Mouse (Mus musculus) kidney, embryonic 15.5 days (tissue): Measurements from ENCODE around the gene Oas1h. TPM values are rescaled to one million over a fixed set of nuclear protein-coding genes. Genes with fewer than 3 reads are reported as not detected.
"Not testable (repeated sequence)": the region's sequence is repeated elsewhere in the genome, so short reads cannot be mapped to it uniquely, and the experiment has no call there.

ENCODE experiments used
- ATAC-seq: fragments of 200-750 bp; cut with Nextera tagmentation; replicated peaks from 2 replicates; pipeline ENCODE4 v1.8.0; 2017; ENCODE audit warnings: moderate TSS enrichment; ENCODE audit not compliant: low FRiP score
- H3K27ac ChIP-seq: fragments of 300-500 bp; sonication (generic); 2 replicates; pipeline ENCODE4 v1.5.1; 2015; ENCODE audit warnings: mild to moderate bottlenecking, inconsistent platforms
- H3K27me3 ChIP-seq: fragments of 300-500 bp; sonication (generic); 2 replicates; pipeline ENCODE4 v1.6.1; 2015; ENCODE audit warnings: inconsistent platforms
- H3K36me3 ChIP-seq: fragments of 300-500 bp; sonication (generic); 2 replicates; pipeline ENCODE4 v1.6.1; 2015; ENCODE audit warnings: inconsistent platforms
- H3K4me1 ChIP-seq: fragments of 300-500 bp; sonication (generic); 2 replicates; pipeline ENCODE4 v1.6.1; 2015; ENCODE audit warnings: inconsistent platforms
- H3K4me2 ChIP-seq: fragments of 300-500 bp; sonication (generic); 2 replicates; pipeline ENCODE4 v1.6.1; 2015; ENCODE audit warnings: moderate library complexity, mild to moderate bottlenecking, inconsistent platforms
- H3K4me3 ChIP-seq: fragments of 300-500 bp; sonication (generic); replicated peaks from 2 replicates; pipeline ENCODE4 v1.5.1; 2015; ENCODE audit warnings: mild to moderate bottlenecking, inconsistent platforms
- H3K9ac ChIP-seq: fragments of 300-500 bp; sonication (generic); 2 replicates; pipeline ENCODE4 v1.6.1; 2015; ENCODE audit warnings: mild to moderate bottlenecking, inconsistent platforms
- H3K9me3 ChIP-seq: fragments of 300-500 bp; sonication (generic); replicated peaks from 2 replicates; pipeline ENCODE4 v1.6.1; 2016; ENCODE audit warnings: inconsistent platforms
- WGBS: fragments of 180-500 bp; shearing (Covaris S2); methylation state at CpG from one replicate; pipeline ENCODE4 v1.1.7; 2015; ENCODE audit warnings: mixed read lengths; 5-methylcytosine and 5-hydroxymethylcytosine counted together
- polyA plus RNA-seq: library from polyadenylated mRNA; unstranded; fragments of >200 nt; fragmentation: Nextera tagmentation; extraction: Ambion mirVana; gene quantifications from 2 replicates; pipeline ENCODE4 v1.2.1, GENCODE M21; 2015

The Oas1h gene
- polyA plus RNA-seq, 1 experiment from 2014 or later = not detected

GRCm38 (mm10) chr5:120888294-120888815 lies 27.1 kb downstream of the Oas1h start:
- not testable (repeated sequence) for H3K27ac ChIP-seq, H3K9ac ChIP-seq, H3K9me3 ChIP-seq, H3K4me1 ChIP-seq, H3K4me3 ChIP-seq, ATAC-seq, H3K36me3 ChIP-seq, H3K4me2 ChIP-seq, H3K27me3 ChIP-seq
- WGBS = 50% methylated on average over 4 of the region's 4 CpGs

DNA sequence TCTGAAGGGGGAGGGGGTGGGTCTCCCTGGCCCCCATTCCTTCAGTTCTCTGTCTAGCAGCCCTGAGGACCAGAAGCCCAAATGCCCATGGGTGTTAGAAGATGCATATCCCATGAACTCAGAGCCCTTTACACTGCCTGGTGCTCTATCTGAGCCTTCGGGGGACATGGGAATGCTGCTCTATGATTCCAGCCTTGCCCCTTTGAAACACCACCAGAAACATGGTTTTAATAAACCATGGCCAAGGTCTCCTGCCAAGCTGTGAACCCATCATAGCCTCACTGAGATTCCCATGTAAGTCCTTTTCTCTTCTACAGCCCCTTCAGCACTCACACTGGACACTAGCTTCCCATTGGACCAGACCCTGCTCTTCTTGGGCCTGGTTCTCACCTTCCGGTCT lies 28.8 kb downstream of the Oas1h start:
- H3K4me2 ChIP-seq = no peak overlapping the region
- no peak overlapping the region for H3K27ac ChIP-seq
- no peaks in the 10 kb centered on the region for H3K4me1 ChIP-seq
- 86% methylated on average over 2 of the region's 2 CpGs for WGBS
- no peaks in the 10 kb centered on the region for H3K9me3 ChIP-seq
- H3K27me3 ChIP-seq = no peaks in the 10 kb centered on the region
- no peak for ATAC-seq
- H3K4me3 ChIP-seq = no peak overlapping the region
- H3K9ac ChIP-seq = no peak overlapping the region
- H3K36me3 ChIP-seq = no peaks in the 10 kb centered on the region

GRCm38 (mm10) chr5:120890991-120891390 lies 29.8 kb downstream of the Oas1h start:
- H3K9ac ChIP-seq = no peak overlapping the region
- WGBS = 63% methylated on average over 3 of the region's 3 CpGs
- ATAC-seq = no peak
- H3K4me2 ChIP-seq = no peak overlapping the region
- H3K36me3 ChIP-seq = no peaks in the 10 kb centered on the region
- no peaks in the 10 kb centered on the region for H3K27me3 ChIP-seq
- no peak overlapping the region for H3K4me3 ChIP-seq
- no peaks in the 10 kb centered on the region for H3K4me1 ChIP-seq
- no peak overlapping the region for H3K27ac ChIP-seq
- no peaks in the 10 kb centered on the region for H3K9me3 ChIP-seq

DNA sequence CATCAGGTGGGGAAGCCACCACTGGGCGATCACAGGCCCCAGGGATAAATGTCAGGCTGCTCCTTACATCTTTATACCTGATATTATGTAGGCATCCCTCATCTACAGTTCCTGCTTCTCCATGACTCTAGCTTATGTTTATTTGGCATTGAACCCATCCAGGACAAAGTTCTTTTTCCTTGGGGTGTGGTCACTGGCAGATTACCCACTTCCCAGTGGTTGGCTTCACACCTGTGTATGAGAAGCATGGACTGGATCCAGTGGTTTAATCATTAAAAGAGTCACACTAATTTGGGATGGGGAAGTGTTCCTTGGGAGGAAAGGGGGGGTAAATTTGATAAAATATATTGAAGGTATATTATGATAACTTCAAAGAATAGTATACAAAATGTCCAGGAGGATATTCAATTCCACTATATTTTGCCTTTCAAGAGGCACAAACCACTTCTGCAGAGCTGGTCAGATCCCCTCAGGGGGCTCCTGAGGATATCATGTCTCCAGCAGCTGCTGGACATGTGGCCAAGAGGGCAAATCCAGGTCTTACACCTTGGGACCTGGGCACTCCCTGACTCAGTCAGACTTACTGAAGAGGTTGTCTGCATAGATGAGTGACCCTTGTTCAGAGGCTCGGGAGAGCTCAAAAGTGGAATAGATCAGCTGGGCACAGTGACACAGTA lies 30.5 kb downstream of the Oas1h start:
- WGBS = 81% methylated on average over 2 of the region's 2 CpGs

GRCm38 (mm10) chr5:120892243-120892660 lies 31.0 kb downstream of the Oas1h start:
- Histone ChIP-seq H3K9ac (no peak overlapping the region), H3K27ac (no peak overlapping the region), H3K4me1 (no peaks in the 10 kb centered on the region), H3K27me3 (no peaks in the 10 kb centered on the region), H3K4me2 (no peak overlapping the region), H3K4me3 (no peak overlapping the region), H3K36me3 (no peaks in the 10 kb centered on the region), H3K9me3 (no peaks in the 10 kb centered on the region)
- no peak for ATAC-seq
- 35% methylated on average over 2 of the region's 2 CpGs for WGBS

More for the DNA sequence above, 30.5 kb downstream of the Oas1h start:
- H3K27ac ChIP-seq, H3K36me3 ChIP-seq, H3K9me3 ChIP-seq, H3K4me1 ChIP-seq, H3K27me3 ChIP-seq, H3K4me3 ChIP-seq, H3K9ac ChIP-seq, H3K4me2 ChIP-seq, ATAC-seq: not testable (repeated sequence)

GRCm38 (mm10) chr5:120893866-120894265 lies 32.6 kb downstream of the Oas1h start:
- not testable (repeated sequence) for H3K9ac ChIP-seq, H3K27me3 ChIP-seq, H3K4me1 ChIP-seq, H3K4me2 ChIP-seq, H3K36me3 ChIP-seq, H3K4me3 ChIP-seq, ATAC-seq, H3K9me3 ChIP-seq, H3K27ac ChIP-seq
- WGBS = 93% methylated on average over 4 of the region's 4 CpGs

- WGBS = 78% methylated on average over 2 of the region's 2 CpGs
- H3K9me3 ChIP-seq, H3K4me3 ChIP-seq, H3K4me1 ChIP-seq, ATAC-seq, H3K9ac ChIP-seq, H3K27ac ChIP-seq, H3K36me3 ChIP-seq, H3K27me3 ChIP-seq, H3K4me2 ChIP-seq: not testable (repeated sequence)
These were observed 33.5 kb downstream of the Oas1h start for GRCm38 (mm10) chr5:120894692-120895091.

DNA sequence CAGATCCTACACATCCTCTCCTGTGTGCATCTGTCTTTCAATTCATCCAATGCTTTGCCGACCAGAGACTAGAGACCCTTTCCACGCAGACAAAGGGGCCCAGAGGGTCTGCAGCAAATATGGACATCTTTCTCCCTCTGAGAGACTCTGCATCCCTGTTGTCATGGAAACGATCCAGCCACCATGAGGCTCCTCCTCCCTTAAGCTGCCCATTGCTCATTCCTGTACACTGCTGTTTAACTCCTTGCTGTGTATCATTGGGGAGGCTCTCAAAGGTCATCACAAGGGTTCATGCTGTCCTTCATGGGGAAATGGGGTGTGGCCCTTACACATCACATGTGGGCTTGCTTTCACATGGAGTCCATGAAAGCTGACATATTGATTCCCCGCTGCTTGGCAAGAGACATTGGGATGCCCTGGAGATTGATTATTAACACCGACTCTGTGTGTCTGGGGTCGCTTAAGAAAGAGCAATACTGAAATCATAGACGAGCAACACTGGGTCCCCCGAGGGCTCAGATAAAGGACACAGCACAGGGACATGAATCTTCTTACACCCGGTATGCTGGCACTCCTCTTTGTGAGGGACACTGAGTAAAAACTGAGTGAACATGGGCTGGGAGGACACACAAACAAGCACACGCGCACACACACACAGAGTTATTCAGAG lies 34.1 kb downstream of the Oas1h start:
- Histone ChIP-seq H3K4me1 (no peaks in the 10 kb centered on the region), H3K9me3 (no peaks in the 10 kb centered on the region), H3K4me2 (no peak overlapping the region), H3K9ac (no peak overlapping the region), H3K4me3 (no peak overlapping the region), H3K27ac (no peak overlapping the region), H3K27me3 (no peaks in the 10 kb centered on the region), H3K36me3 (no peaks in the 10 kb centered on the region)
- 87% methylated on average over 11 of the region's 11 CpGs for WGBS
- no peak for ATAC-seq

- Histone ChIP-seq H3K4me2 (no peak overlapping the region), H3K9ac (no peak overlapping the region), H3K4me1 (no peaks in the 10 kb centered on the region), H3K27ac (no peak overlapping the region), H3K4me3 (no peak overlapping the region), H3K9me3 (no peaks in the 10 kb centered on the region), H3K36me3 (no peaks in the 10 kb centered on the region), H3K27me3 (no peaks in the 10 kb centered on the region)
- WGBS = 88% methylated on average over 6 of the region's 6 CpGs
- ATAC-seq = no peak
These were observed 37.1 kb downstream of the Oas1h start for GRCm38 (mm10) chr5:120898307-120898706.

DNA sequence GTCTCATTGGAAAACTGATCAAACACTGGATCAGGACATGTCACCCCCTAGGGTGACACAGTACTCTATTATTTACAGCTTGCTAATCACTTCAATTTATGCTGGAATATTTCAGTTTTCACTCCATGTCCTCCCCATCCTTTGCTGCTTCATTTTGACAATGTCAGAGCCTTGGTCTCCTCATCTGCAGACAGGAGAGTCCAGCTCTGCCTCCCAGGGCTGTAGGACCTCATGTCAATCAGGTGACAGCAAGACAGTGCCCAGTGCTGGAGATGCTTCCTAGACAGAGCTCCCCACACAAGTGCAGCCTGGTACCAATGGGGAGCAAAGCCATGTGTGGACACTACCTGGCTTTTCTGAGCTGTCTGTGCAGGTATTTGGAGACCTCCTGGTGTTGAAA lies 37.5 kb downstream of the Oas1h start:
- H3K4me3 ChIP-seq = no peak overlapping the region
- H3K9ac ChIP-seq = no peak overlapping the region
- no peak overlapping the region for H3K4me2 ChIP-seq
- no peaks in the 10 kb centered on the region for H3K36me3 ChIP-seq
- no peak overlapping the region for H3K27ac ChIP-seq
- no peaks in the 10 kb centered on the region for H3K4me1 ChIP-seq
- no peaks in the 10 kb centered on the region for H3K27me3 ChIP-seq
- no peaks in the 10 kb centered on the region for H3K9me3 ChIP-seq
- ATAC-seq = no peak

DNA sequence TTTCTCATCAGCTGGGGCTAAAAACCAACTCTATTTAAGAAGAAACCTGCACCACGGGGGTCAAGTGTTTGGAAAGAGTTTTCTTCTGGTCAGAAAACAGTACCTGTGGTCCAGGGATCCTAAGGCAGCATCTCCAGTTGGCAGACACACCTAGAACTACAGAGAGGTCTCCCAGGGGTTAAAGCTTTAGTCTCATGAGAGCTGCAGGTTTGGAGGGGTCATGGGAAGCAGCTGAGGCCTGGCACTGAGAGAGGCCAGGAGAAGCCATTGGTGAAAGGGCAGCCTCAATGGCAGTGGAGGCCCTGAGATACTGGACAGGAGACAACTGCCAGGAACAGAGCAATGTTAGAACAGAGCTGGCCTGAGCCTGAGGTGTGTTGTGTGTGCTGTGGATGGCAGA lies 39.4 kb downstream of the Oas1h start:
- H3K4me2 ChIP-seq = no peak overlapping the region
- no peaks in the 10 kb centered on the region for H3K4me1 ChIP-seq
- H3K36me3 ChIP-seq = no peaks in the 10 kb centered on the region
- H3K4me3 ChIP-seq = no peak overlapping the region
- no peaks in the 10 kb centered on the region for H3K9me3 ChIP-seq
- no peak overlapping the region for H3K9ac ChIP-seq
- no peak overlapping the region for H3K27ac ChIP-seq
- H3K27me3 ChIP-seq = no peaks in the 10 kb centered on the region
- WGBS = 76% methylated on average over 1 of the region's 1 CpGs
- no peak for ATAC-seq

DNA sequence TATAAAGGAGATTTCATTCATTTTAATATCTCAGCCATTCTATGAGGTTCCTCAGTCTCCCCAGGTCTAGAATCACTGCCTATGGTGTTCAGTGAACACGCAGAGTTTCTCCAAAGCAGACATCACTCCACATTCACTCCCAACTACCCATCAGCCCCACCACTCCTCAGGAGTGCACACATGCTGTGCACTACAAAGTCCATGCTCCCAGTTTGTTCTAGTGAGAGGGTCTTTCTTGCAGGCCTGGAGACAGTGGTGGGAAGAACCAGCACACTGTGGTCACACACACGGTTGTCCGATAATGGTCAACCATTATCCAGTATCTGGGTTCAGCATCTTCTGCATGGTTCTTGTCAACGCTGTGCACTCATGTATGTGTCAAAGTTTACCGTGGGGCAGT lies 40.8 kb downstream of the Oas1h start:
- no peak overlapping the region for H3K4me3 ChIP-seq
- H3K9me3 ChIP-seq = no peaks in the 10 kb centered on the region
- H3K4me1 ChIP-seq = no peaks in the 10 kb centered on the region
- 86% methylated on average over 5 of the region's 5 CpGs for WGBS
- no peak overlapping the region for H3K4me2 ChIP-seq
- no peaks in the 10 kb centered on the region for H3K27me3 ChIP-seq
- H3K9ac ChIP-seq = no peak overlapping the region
- ATAC-seq = no peak
- H3K36me3 ChIP-seq = no peaks in the 10 kb centered on the region
- no peak overlapping the region for H3K27ac ChIP-seq
